Mouse (Mus musculus) bone marrow, adult 2 months (tissue): ENCODE data around the gene Pde4d.

Experiments
- CTCF ChIP-seq: fragments of 200-500 bp; IDR thresholded peaks from 2 replicates; pipeline ENCODE4 v1.5.1; 2011; ENCODE audit warnings: low read length, control low read depth; ENCODE audit not compliant: control insufficient read depth, insufficient read depth
- POLR2A ChIP-seq: fragments of 200-500 bp; IDR thresholded peaks from 2 replicates; pipeline ENCODE4 v1.6.1; 2011; ENCODE audit warnings: low read depth, mild to moderate bottlenecking, control low read depth, low read length, borderline replicate concordance; ENCODE audit not compliant: control insufficient read depth

DNA sequence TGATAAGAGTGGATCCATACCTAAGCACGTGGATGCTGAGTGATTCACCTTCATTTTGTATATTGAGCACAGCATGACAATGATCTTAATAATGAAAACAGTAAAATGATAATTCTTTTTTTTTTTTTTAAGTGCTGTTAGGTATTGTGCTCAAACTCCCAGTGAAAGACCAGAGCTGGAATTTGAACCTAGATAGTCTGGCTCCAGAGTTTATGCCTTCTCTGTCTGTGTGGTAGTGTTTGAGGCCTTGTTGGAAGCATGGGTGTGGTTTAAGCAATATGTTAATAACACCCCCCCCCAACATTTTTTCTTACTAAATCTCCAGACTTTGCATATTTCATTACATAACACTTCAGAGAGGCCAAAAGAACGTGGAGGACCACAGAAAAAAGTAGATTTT, 44.6 kb downstream of the Pde4d start:
- TF ChIP-seq POLR2A (no peak), CTCF (no peak)
